Mouse (Mus musculus) hindbrain, embryonic 14.5 days (tissue): ENCODE data around the gene Thegl. TPM values are rescaled to one million over a fixed set of nuclear protein-coding genes. Genes with fewer than 3 reads are reported as not detected.
A peak's percentile ranks its signal among the peaks of the same experiment; 100 is the strongest.
"Not testable (repeated sequence)": the region's sequence is repeated elsewhere in the genome, so short reads cannot be mapped to it uniquely, and the experiment has no call there.

ENCODE experiments used
- ATAC-seq: fragments of 200-750 bp; cut with Nextera tagmentation; 2 replicates; pipeline ENCODE4 v1.8.0; 2017; ENCODE audit warnings: moderate number of reproducible peaks, mild to moderate bottlenecking, moderate TSS enrichment, moderate library complexity; ENCODE audit not compliant: low FRiP score
- DNase-seq: peaks from one replicate; pipeline ENCODE4 v3.0.0-alpha.2; 2015; ENCODE audit warnings: low spot score
- H3K27ac ChIP-seq: fragments of 300-500 bp; sonication (generic); 2 replicates; pipeline ENCODE4 v1.5.1; 2014; ENCODE audit warnings: mild to moderate bottlenecking, moderate library complexity
- H3K27me3 ChIP-seq: fragments of 300-500 bp; sonication (generic); 2 replicates; pipeline ENCODE4 v1.6.1; 2014; ENCODE audit warnings: mild to moderate bottlenecking, low read length, mixed read lengths; ENCODE audit not compliant: control insufficient read depth, insufficient read depth
- H3K36me3 ChIP-seq: fragments of 300-500 bp; sonication (generic); replicated peaks from 2 replicates; pipeline ENCODE4 v1.6.1; 2014; ENCODE audit not compliant: control insufficient read depth, insufficient read depth
- H3K4me1 ChIP-seq: fragments of 300-500 bp; sonication (generic); replicated peaks from 2 replicates; pipeline ENCODE4 v1.6.1; 2014; ENCODE audit warnings: antibody characterized with exemption, low read length, mixed read lengths; ENCODE audit not compliant: control insufficient read depth, insufficient read depth
- H3K4me2 ChIP-seq: fragments of 300-500 bp; sonication (generic); replicated peaks from 2 replicates; pipeline ENCODE4 v1.6.1; 2014; ENCODE audit warnings: mild to moderate bottlenecking, moderate library complexity
- H3K4me3 ChIP-seq: fragments of 300-500 bp; sonication (generic); replicated peaks from 2 replicates; pipeline ENCODE4 v1.5.1; 2014; ENCODE audit warnings: mild to moderate bottlenecking, low read length
- H3K9ac ChIP-seq: fragments of 300-500 bp; sonication (generic); 2 replicates; pipeline ENCODE4 v1.6.1; 2014
- H3K9me3 ChIP-seq: fragments of 300-500 bp; sonication (generic); 2 replicates; pipeline ENCODE4 v1.6.1; 2016; ENCODE audit warnings: low read length; ENCODE audit not compliant: control insufficient read depth
- WGBS: fragments of 180-500 bp; shearing (Covaris S2); extraction: QIAGEN DNeasy Blood & Tissue Kit; methylation state at CpG from one replicate; pipeline ENCODE4 v1.1.7; 2014; 5-methylcytosine and 5-hydroxymethylcytosine counted together
- polyA plus RNA-seq: library from polyadenylated mRNA; unstranded; fragments of >200 nt; fragmentation: Nextera tagmentation; extraction: Ambion mirVana; gene quantifications from 2 replicates; pipeline ENCODE4 v1.2.1, GENCODE M21; 2014

Thegl gene
- polyA plus RNA-seq, 1 experiment from 2014 or later = 0.66 TPM

- DNase-seq (peak; percentile 61), ATAC-seq (0 out of 2 replicates have a peak, but pooled peaks have one; percentile 31)
- 50% methylated on average over 1 of the region's 1 CpGs for WGBS
- H3K4me2 ChIP-seq = no peak overlapping the region
- H3K9me3 ChIP-seq = no peaks in the 10 kb centered on the region
- H3K4me3 ChIP-seq = no peak overlapping the region
- no peak overlapping the region for H3K9ac ChIP-seq
- H3K36me3 ChIP-seq = no peaks in the 10 kb centered on the region
- peak overlapping the region; percentile 41; the same call in 1 of the 2 replicates for H3K27ac ChIP-seq
- peaks cover 4% of the 10 kb centered on the region for H3K4me1 ChIP-seq
- no peaks in the 10 kb centered on the region for H3K27me3 ChIP-seq
Measured at GRCm38 (mm10) chr5:77089294-77089693, 73.5 kb downstream of the Thegl start.

GRCm38 (mm10) chr5:77089901-77090300 is 74.1 kb downstream of the Thegl start:
- Histone ChIP-seq H3K4me3 (no peak overlapping the region), H3K27ac (peak overlapping the region; percentile 41; the same call in 1 of the 2 replicates), H3K4me1 (peaks cover 4% of the 10 kb centered on the region), H3K27me3 (no peaks in the 10 kb centered on the region), H3K4me2 (no peak overlapping the region), H3K9ac (no peak overlapping the region), H3K9me3 (no peaks in the 10 kb centered on the region), H3K36me3 (no peaks in the 10 kb centered on the region)
- ATAC-seq = no peak; the same call in 1 of the 2 replicates
- WGBS = 38% methylated on average over 8 of the region's 8 CpGs
- DNase-seq = no peak

- no peaks in the 10 kb centered on the region for H3K9me3 ChIP-seq
- H3K4me3 ChIP-seq = no peak overlapping the region
- H3K27ac ChIP-seq = no peak overlapping the region
- no peak for DNase-seq
- peaks cover 4% of the 10 kb centered on the region for H3K4me1 ChIP-seq
- no peak for ATAC-seq
- no peak overlapping the region for H3K4me2 ChIP-seq
- 54% methylated on average over 5 of the region's 5 CpGs for WGBS
- no peaks in the 10 kb centered on the region for H3K36me3 ChIP-seq
- H3K27me3 ChIP-seq = peaks cover 3% of the 10 kb centered on the region
- no peak overlapping the region for H3K9ac ChIP-seq
Measured at GRCm38 (mm10) chr5:77090521-77091096, 74.8 kb downstream of the Thegl start.

- ATAC-seq = no peak
- Histone ChIP-seq H3K27ac (no peak overlapping the region), H3K4me2 (peak overlapping the region; percentile 10)
Measured at GRCm38 (mm10) chr5:77091923-77092322, 76.1 kb downstream of the Thegl start.

GRCm38 (mm10) chr5:77092531-77092930 is 76.7 kb downstream of the Thegl start:
- no peak for ATAC-seq
- peaks cover 4% of the 10 kb centered on the region for H3K4me1 ChIP-seq
- no peaks in the 10 kb centered on the region for H3K36me3 ChIP-seq
- 75% methylated on average over 5 of the region's 5 CpGs for WGBS
- no peak overlapping the region for H3K9ac ChIP-seq
- no peak for DNase-seq
- no peaks in the 10 kb centered on the region for H3K9me3 ChIP-seq
- H3K27me3 ChIP-seq = peaks cover 15% of the 10 kb centered on the region
- 0 out of 2 replicates have a peak overlapping the region, but pooled peaks have one; percentile 3 for H3K27ac ChIP-seq
- H3K4me2 ChIP-seq = peak overlapping the region; percentile 31
- H3K4me3 ChIP-seq = no peak overlapping the region

More at GRCm38 (mm10) chr5:77091923-77092322, 76.1 kb downstream of the Thegl start:
- Histone ChIP-seq H3K9me3 (no peaks in the 10 kb centered on the region), H3K9ac (no peak overlapping the region), H3K4me1 (peaks cover 4% of the 10 kb centered on the region), H3K36me3 (no peaks in the 10 kb centered on the region), H3K4me3 (no peak overlapping the region), H3K27me3 (peaks cover 14% of the 10 kb centered on the region)
- 90% methylated on average over 3 of the region's 3 CpGs for WGBS
- no peak for DNase-seq

- peak overlapping the region; percentile 47 for H3K4me3 ChIP-seq
- H3K9me3 ChIP-seq = no peaks in the 10 kb centered on the region
- no peaks in the 10 kb centered on the region for H3K36me3 ChIP-seq
- peaks cover 15% of the 10 kb centered on the region for H3K27me3 ChIP-seq
- WGBS = 26% methylated on average over 8 of the region's 8 CpGs
- DNase-seq = no peak
- peak overlapping the region; percentile 99 for H3K4me2 ChIP-seq
- peaks cover 4% of the 10 kb centered on the region for H3K4me1 ChIP-seq
- peak overlapping the region; percentile 17; the same call in 1 of the 2 replicates for H3K27ac ChIP-seq
- H3K9ac ChIP-seq = peak overlapping the region; percentile 62
- no peak for ATAC-seq
Measured at GRCm38 (mm10) chr5:77093961-77094360, 78.1 kb downstream of the Thegl start.

GRCm38 (mm10) chr5:77094510-77095491 is 79.0 kb downstream of the Thegl start:
- Histone ChIP-seq H3K27me3 (peaks cover 15% of the 10 kb centered on the region), H3K4me1 (peaks cover 1% of the 10 kb centered on the region), H3K36me3 (no peaks in the 10 kb centered on the region), H3K4me3 (peak overlapping the region; percentile 47), H3K9me3 (no peaks in the 10 kb centered on the region), H3K27ac (peak overlapping the region; percentile 64; the same call in 1 of the 2 replicates), H3K9ac (peak overlapping the region; percentile 62), H3K4me2 (peak overlapping the region; percentile 99)
- WGBS = under 1% methylated on average over 69 of the region's 69 CpGs
- peak; percentile 84 for ATAC-seq
- DNase-seq = peak; percentile 59

- H3K27ac ChIP-seq, H3K4me1 ChIP-seq, H3K36me3 ChIP-seq, ATAC-seq, H3K4me2 ChIP-seq, H3K9ac ChIP-seq, H3K4me3 ChIP-seq, H3K9me3 ChIP-seq, DNase-seq: not testable (repeated sequence)
- H3K27me3 ChIP-seq = peaks cover 15% of the 10 kb centered on the region
- 86% methylated on average over 3 of the region's 3 CpGs for WGBS
Measured at GRCm38 (mm10) chr5:77096194-77096593, 80.4 kb downstream of the Thegl start.

GRCm38 (mm10) chr5:77097686-77098085 is 81.9 kb downstream of the Thegl start:
- Histone ChIP-seq H3K27ac (no peak overlapping the region), H3K36me3 (no peaks in the 10 kb centered on the region), H3K9ac (no peak overlapping the region), H3K9me3 (no peaks in the 10 kb centered on the region), H3K4me3 (no peak overlapping the region), H3K4me1 (peaks cover 4% of the 10 kb centered on the region; the same call in 1 of the 2 replicates), H3K27me3 (peaks cover 15% of the 10 kb centered on the region), H3K4me2 (no peak overlapping the region)
- DNase-seq = no peak
- ATAC-seq = no peak
- WGBS = 61% methylated on average over 6 of the region's 6 CpGs
